Mouse (Mus musculus) C2C12 (cell line): ENCODE measurements around the gene Cope. TPM values are rescaled to one million over a fixed set of nuclear protein-coding genes. Genes with fewer than 3 reads are reported as not detected.

Experiments used
- H3K27me3 ChIP-seq: one replicate; pipeline ENCODE4 v1.6.1; 2011; ENCODE audit not compliant: control insufficient read depth, insufficient read depth, insufficient read length
- H3K36me3 ChIP-seq: one replicate; pipeline ENCODE4 v1.6.1; 2011; ENCODE audit not compliant: control insufficient read depth, insufficient read depth
- H3K4me3 ChIP-seq: one replicate; pipeline ENCODE4 v1.5.1; 2011; ENCODE audit warnings: mild to moderate bottlenecking, control low read depth; ENCODE audit not compliant: poor library complexity, insufficient read depth, severe bottlenecking
- H3K79me2 ChIP-seq: one replicate; pipeline ENCODE4 v1.6.1; 2011; ENCODE audit not compliant: control insufficient read depth, insufficient read depth
- H3K79me3 ChIP-seq: one replicate; pipeline ENCODE4 v1.6.1; 2011; ENCODE audit warnings: low read depth, control low read depth
- H3ac ChIP-seq: one replicate; pipeline ENCODE3; 2011; ENCODE audit warnings: low read depth; ENCODE audit not compliant: control insufficient read depth, insufficient read length
- CEBPB ChIP-seq: IDR thresholded peaks from one replicate; pipeline ENCODE4 v1.6.1; 2011; ENCODE audit warnings: low read depth, mild to moderate bottlenecking, control low read depth, moderate library complexity
- CTCF ChIP-seq: IDR thresholded peaks from one replicate; pipeline ENCODE4 v1.5.1; 2011; ENCODE audit not compliant: control insufficient read depth, insufficient read depth, insufficient read length
- FOSL1 ChIP-seq: IDR thresholded peaks from one replicate; pipeline ENCODE4 v1.8.0; 2011; ENCODE audit warnings: mild to moderate bottlenecking, low read length; ENCODE audit not compliant: poor library complexity, insufficient read depth, severe bottlenecking
- MAX ChIP-seq: IDR thresholded peaks from one replicate; pipeline ENCODE4 v1.6.1; 2011; ENCODE audit warnings: mild to moderate bottlenecking, control low read depth
- MYOD1 ChIP-seq: IDR thresholded peaks from one replicate; pipeline ENCODE4 v1.6.1; 2011; ENCODE audit warnings: low read depth; ENCODE audit not compliant: control insufficient read depth, insufficient read length
- MYOG ChIP-seq: IDR thresholded peaks from one replicate; pipeline ENCODE4 v1.6.1; 2011; ENCODE audit not compliant: control insufficient read depth, insufficient read length; ENCODE audit errors: extremely low read depth
- USF1 ChIP-seq: IDR thresholded peaks from one replicate; pipeline ENCODE4 v1.6.1; 2011; ENCODE audit warnings: low read depth, mild to moderate bottlenecking, control low read depth, moderate library complexity
- polyA plus RNA-seq: library from polyadenylated mRNA; unstranded; fragments of >200 nt; fragmentation: generic; extraction: Trizol; gene quantifications from one replicate; pipeline ENCODE4 v1.2.1, GENCODE M21; 2012; ENCODE audit warnings: missing spikeins

Gene Cope
- polyA plus RNA-seq, 1 experiment: 158 TPM

DNA sequence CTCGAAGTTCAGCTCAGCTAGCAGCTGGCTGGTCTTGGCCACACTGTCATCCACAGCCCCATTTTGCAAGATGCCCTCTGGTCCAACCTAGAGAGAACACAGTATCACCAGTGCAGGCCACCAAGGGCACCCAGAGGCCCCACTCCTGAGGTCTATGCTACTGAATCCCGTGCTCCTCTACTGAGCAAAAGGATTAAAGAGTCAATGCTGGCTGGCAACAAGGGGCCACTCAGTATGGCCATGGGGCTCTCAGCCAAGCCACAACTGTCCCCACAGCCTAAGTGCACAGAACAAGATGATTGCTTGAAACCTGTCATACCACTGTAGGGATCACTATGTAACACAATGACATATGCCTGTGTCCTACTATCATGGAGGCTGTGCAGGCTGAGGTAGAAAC, 42.0 kb downstream of the Cope start:
- Histone ChIP-seq H3K79me3 (peaks cover 70% of the 10 kb centered on the region), H3K27me3 (no peaks in the 10 kb centered on the region), H3K36me3 (peaks cover 69% of the 10 kb centered on the region), H3K4me3 (no peak overlapping the region), H3ac (no peak overlapping the region), H3K79me2 (peaks cover 85% of the 10 kb centered on the region)
- TF ChIP-seq CEBPB: no peak
- TF ChIP-seq CTCF: no peak
- no peak for TF ChIP-seq MYOG
- no peak for TF ChIP-seq FOSL1
- no peak for TF ChIP-seq USF1
- no peak for TF ChIP-seq MYOD1
- no peak for TF ChIP-seq MAX

GRCm38 (mm10) chr8:70347443-70347842, 45.1 kb downstream of the Cope start:
- Histone ChIP-seq H3K27me3 (no peaks in the 10 kb centered on the region), H3K79me3 (peaks cover 93% of the 10 kb centered on the region), H3K4me3 (no peak overlapping the region), H3K36me3 (peaks cover 42% of the 10 kb centered on the region), H3ac (no peak overlapping the region), H3K79me2 (peaks cover 100% of the 10 kb centered on the region)
- TF ChIP-seq FOSL1: no peak
- no peak for TF ChIP-seq CTCF
- no peak for TF ChIP-seq MYOD1
- no peak for TF ChIP-seq USF1
- no peak for TF ChIP-seq MAX
- TF ChIP-seq CEBPB: no peak
- no peak for TF ChIP-seq MYOG

GRCm38 (mm10) chr8:70347860-70348420, 45.6 kb downstream of the Cope start:
- TF ChIP-seq MYOD1: no peak
- no peak for TF ChIP-seq MYOG
- H3K79me3 ChIP-seq: peaks cover 93% of the 10 kb centered on the region
- no peak overlapping the region for H3K4me3 ChIP-seq
- peaks cover 37% of the 10 kb centered on the region for H3K36me3 ChIP-seq
- H3ac ChIP-seq: no peak overlapping the region
- peaks cover 100% of the 10 kb centered on the region for H3K79me2 ChIP-seq
- H3K27me3 ChIP-seq: no peaks in the 10 kb centered on the region

DNA sequence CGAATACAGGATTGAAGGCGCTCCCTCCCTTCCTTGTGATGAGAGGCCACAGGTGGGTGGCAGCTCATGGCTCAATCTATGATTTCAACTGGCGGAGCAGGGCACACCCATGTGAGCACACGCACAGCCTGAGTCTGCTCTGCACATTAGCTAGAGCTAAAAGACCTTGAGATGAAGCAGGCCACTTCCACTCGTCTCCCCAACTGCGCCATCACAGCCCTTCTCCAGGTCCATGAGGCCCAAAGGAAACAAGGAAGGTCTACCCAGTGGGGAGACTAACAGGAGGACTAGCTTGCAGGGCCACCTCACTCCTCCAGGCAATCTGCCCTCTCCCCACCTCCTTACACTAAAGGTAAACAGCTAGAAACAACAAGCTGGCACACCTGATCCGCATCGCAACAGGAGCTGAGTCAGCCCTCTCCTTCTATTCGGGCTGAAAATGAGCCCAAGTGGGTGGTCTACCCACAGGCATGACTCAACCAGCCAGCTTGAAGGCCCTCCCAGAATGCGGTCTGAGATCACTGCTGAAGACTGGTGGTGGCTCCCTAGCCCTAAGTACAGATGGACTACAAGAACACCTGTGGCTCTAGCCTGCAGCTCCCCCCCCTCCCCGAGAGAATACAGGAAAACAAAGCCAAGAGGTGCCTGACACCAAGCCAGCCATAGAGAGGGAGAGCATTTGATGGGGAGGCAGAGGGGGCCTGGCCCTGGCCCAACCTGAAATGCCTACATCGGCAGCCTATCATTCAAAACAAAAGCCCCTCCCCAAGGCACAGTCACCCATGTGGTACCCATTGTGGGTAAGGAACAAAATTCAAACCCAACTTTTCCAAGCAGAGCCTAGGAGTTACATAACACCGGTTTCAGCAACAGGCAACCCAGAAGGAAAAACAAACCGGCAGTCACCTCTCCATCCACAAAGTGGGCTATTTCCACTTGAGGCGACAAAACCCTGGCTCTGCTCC, 49.0 kb downstream of the Cope start:
- H3K4me3 ChIP-seq: peak overlapping the region; percentile 90
- peaks cover 65% of the 10 kb centered on the region for H3K79me3 ChIP-seq
- no peak for TF ChIP-seq MYOD1
- no peak for TF ChIP-seq CTCF
- no peak for TF ChIP-seq FOSL1
- no peak for TF ChIP-seq USF1
- TF ChIP-seq MAX: no peak
- no peak for TF ChIP-seq MYOG
- H3ac ChIP-seq: peak overlapping the region; percentile 81
- H3K36me3 ChIP-seq: peaks cover 20% of the 10 kb centered on the region
- peaks cover 67% of the 10 kb centered on the region for H3K79me2 ChIP-seq
- H3K27me3 ChIP-seq: no peaks in the 10 kb centered on the region

GRCm38 (mm10) chr8:70352000-70352384, 49.7 kb downstream of the Cope start:
- TF ChIP-seq CEBPB: no peak
- TF ChIP-seq MAX: no peak
- no peak for TF ChIP-seq USF1
- no peak for TF ChIP-seq CTCF
- no peak for TF ChIP-seq FOSL1
- TF ChIP-seq MYOD1: no peak
- no peak for TF ChIP-seq MYOG
- peak overlapping the region; percentile 81 for H3ac ChIP-seq
- H3K36me3 ChIP-seq: peaks cover 16% of the 10 kb centered on the region

More at GRCm38 (mm10) chr8:70352000-70352384, 49.7 kb downstream of the Cope start:
- H3K79me2 ChIP-seq: peaks cover 61% of the 10 kb centered on the region
- H3K27me3 ChIP-seq: no peaks in the 10 kb centered on the region
- H3K79me3 ChIP-seq: peaks cover 58% of the 10 kb centered on the region
- H3K4me3 ChIP-seq: peak overlapping the region; percentile 90
